Mouse (Mus musculus) gonadal fat pad, adult 2 months (tissue): Measurements from ENCODE around the gene Gm21788. TPM values are rescaled to one million over a fixed set of nuclear protein-coding genes. Genes with fewer than 3 reads are reported as not detected.
"Not testable (repeated sequence)": the region's sequence is repeated elsewhere in the genome, so short reads cannot be mapped to it uniquely, and the experiment has no call there.

Source experiments
- DNase-seq: peaks from one replicate; pipeline ENCODE4 v3.0.0-alpha.2; 2012; ENCODE audit warnings: low read depth
- polyA plus RNA-seq: library from polyadenylated mRNA; depleted of rRNA; stranded (reverse); fragments of >200 nt; gene quantifications from 2 replicates; pipeline ENCODE4 v1.2.3, GENCODE M21; 2012; rRNA removed

The Gm21788 gene
- not detected in 2 replicates for polyA plus RNA-seq

GRCm38 (mm10) chrY:7404710-7405109 lies at the start of gene Gm21788:
Gm21788 (plus strand) TSS chrY:7405010.
- DNase-seq = not testable (repeated sequence)

Other genes with a start within 250 kb of the Gm21788 start
- gene Gm21244, start 235.7 kb upstream of the Gm21788 start, polyA plus RNA-seq = not detected in 2 replicates
- not detected in 2 replicates for gene Gm28998, start 151.2 kb upstream of the Gm21788 start, polyA plus RNA-seq
- not detected in 2 replicates for gene Gm20826, start 233.5 kb downstream of the Gm21788 start, polyA plus RNA-seq